Mouse (Mus musculus) CD4-positive naive resting alpha-beta T cell, adult 57 days (primary cell): ENCODE results near the gene Gm21981. TPM values are rescaled to one million over a fixed set of nuclear protein-coding genes. Genes with fewer than 3 reads are reported as not detected.

Experiments used
- total RNA-seq: library from RNA; stranded (reverse); gene quantifications from one replicate; pipeline ENCODE4 v1.2.4, GENCODE M21; 2023

Gm21981 gene
- total RNA-seq: 0.33 TPM

GRCm38 (mm10) chr17:47694442-47694502 lies at the start of gene Gm21981:
TSS of gene Gm21981 (minus strand) at chr17:47694455.

GRCm38 (mm10) chr17:47736856-47737255 lies 42.6 kb upstream of the Gm21981 start, which contains the start of gene Tfeb:
TSS of gene Tfeb (plus strand) at chr17:47737030.

GRCm38 (mm10) chr17:47726566-47726965 lies 32.3 kb upstream of the Gm21981 start, which contains the start of gene Pgc:
TSS of gene Pgc (plus strand) at chr17:47726842.

GRCm38 (mm10) chr17:47694503-47695336 lies 465 bp upstream of the Gm21981 start, which contains the start of gene Prickle4:
TSS of gene Prickle4 (minus strand) at chr17:47694736.

GRCm38 (mm10) chr17:47688608-47689575 lies 5.4 kb downstream of the Gm21981 start, which contains the start of gene Frs3:
TSS of gene Frs3 (plus strand) at chr17:47689030.

GRCm38 (mm10) chr17:47688344-47688607 lies 6.0 kb downstream of the Gm21981 start, which contains the start of gene Tomm6:
TSS of gene Tomm6 (minus strand) at chr17:47688386.

Other genes with a start within 250 kb of the Gm21981 start
- gene Taf8, start 192.2 kb downstream of the Gm21981 start, total RNA-seq: 67.6 TPM
- 521 TPM for gene Ccnd3, start 189.4 kb downstream of the Gm21981 start, total RNA-seq
- 16.6 TPM for gene Bysl, start 83.0 kb downstream of the Gm21981 start, total RNA-seq
- gene Med20, start 82.9 kb downstream of the Gm21981 start, total RNA-seq: 64.3 TPM
- gene Gm20517, start 82.9 kb downstream of the Gm21981 start, total RNA-seq: 3.2 TPM
- gene Usp49, start 63.8 kb downstream of the Gm21981 start, total RNA-seq: 6.3 TPM
- gene Tomm6, start 6.1 kb downstream of the Gm21981 start, total RNA-seq: 129 TPM
- gene Frs3, start 5.4 kb downstream of the Gm21981 start, total RNA-seq: 1.7 TPM
- gene Prickle4, start 281 bp upstream of the Gm21981 start, total RNA-seq: not detected
- gene Pgc, start 32.4 kb upstream of the Gm21981 start, total RNA-seq: not detected
- 36.4 TPM for gene Tfeb, start 42.6 kb upstream of the Gm21981 start, total RNA-seq
- not detected for gene Mdfi, start 140.2 kb upstream of the Gm21981 start, total RNA-seq
- 81.1 TPM for gene Foxp4, start 230.2 kb upstream of the Gm21981 start, total RNA-seq